Mouse (Mus musculus): ENCODE results near the gene Sqor.

Sqor gene

GRCm38 (mm10) chr2:122765071-122765793 is at the start of gene Sqor:
Gene Sqor (plus strand): TSS chr2:122765237.
- DNase-seq, result peak; percentile 32

- no peak for DNase-seq
These were observed 48.7 kb upstream of the Sqor start for GRCm38 (mm10) chr2:122716301-122716842.

GRCm38 (mm10) chr2:122719232-122719631 is 45.8 kb upstream of the Sqor start:
- no peak for DNase-seq

- no peak for DNase-seq
These were observed 44.5 kb upstream of the Sqor start for GRCm38 (mm10) chr2:122720564-122720963.

DNA sequence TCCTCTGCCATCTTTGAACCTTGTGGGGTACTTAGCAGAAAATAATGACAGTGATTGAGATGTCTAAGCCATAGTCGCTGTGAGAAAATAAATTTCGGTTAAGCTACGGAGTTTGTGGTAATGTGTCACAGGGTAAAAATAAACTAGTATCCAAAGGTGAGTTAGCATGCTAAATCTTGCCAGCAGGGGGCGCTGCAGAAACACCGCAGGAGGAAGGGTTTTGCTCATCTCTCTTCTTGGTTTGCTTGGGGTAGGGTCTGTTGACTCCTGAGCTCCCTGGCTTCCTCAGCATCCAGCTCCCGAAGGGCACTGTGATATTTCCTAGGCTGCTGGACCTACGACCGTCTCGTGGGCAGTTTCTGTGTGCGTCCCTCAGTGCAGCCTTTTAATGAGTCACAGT is 39.4 kb upstream of the Sqor start:
- DNase-seq, result no peak

DNA sequence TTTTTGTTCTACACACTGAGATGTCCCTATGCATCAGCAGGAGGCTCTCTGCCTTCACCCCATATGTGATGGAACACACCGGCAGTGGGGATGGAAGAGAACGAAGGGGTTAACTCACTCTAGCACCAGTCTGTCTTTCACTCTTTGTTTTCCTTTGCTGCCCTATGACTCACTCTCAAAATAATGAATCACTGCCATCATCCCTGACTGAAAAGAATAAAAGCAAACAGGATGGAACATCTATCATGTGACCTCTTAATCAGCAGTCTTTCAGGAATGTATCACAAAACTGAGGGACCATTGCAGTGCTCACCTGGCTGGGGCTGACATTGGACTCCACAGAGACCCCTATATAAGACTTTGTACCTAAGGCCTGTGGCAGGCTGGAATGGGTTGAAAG is 33.6 kb upstream of the Sqor start:
- no peak for DNase-seq

GRCm38 (mm10) chr2:122737894-122738830 is 26.9 kb upstream of the Sqor start, which contains the start of gene Bloc1s6:
Gene Bloc1s6 (plus strand): TSS chr2:122738503.
- DNase-seq, result peak; percentile 88

DNA sequence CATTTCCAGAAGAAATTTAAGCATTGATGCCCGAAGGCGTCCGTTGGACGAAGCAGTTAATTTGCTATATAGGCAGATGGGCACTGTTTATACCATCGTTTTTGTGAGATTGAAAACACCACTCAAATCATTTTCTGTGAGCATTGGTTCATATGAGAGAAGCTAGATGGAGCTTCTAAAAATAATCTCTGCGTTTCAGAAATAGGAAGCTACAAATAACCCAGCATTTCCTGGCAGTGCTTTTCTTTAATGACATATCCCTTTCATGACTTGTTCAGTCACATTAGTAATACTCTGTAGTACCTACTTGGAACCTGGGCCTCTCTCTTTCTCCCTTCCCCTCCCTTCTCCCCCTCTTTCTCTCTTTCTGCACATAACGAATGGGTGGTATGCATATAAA is 26.0 kb upstream of the Sqor start:
- DNase-seq, result no peak

DNA sequence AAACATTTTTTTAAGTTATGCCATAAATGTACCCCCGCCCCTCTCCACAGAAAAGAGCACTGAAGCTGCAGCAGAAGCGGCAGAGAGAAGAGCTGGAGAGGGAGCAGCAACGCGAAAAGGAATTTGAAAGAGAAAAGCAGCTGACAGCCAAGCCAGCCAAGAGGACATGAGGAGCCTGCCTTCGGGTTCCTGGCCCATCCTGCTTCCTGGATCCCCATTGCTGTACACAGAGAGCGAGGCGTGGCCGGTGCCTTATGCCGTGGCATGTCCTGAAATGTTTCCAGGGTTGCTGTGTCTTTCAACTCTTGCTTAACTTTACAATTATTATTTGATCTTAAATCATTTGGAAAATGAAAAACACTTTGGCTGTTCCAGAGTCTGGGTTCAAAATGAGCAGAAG is 18.6 kb upstream of the Sqor start:
- no peak for DNase-seq

DNA sequence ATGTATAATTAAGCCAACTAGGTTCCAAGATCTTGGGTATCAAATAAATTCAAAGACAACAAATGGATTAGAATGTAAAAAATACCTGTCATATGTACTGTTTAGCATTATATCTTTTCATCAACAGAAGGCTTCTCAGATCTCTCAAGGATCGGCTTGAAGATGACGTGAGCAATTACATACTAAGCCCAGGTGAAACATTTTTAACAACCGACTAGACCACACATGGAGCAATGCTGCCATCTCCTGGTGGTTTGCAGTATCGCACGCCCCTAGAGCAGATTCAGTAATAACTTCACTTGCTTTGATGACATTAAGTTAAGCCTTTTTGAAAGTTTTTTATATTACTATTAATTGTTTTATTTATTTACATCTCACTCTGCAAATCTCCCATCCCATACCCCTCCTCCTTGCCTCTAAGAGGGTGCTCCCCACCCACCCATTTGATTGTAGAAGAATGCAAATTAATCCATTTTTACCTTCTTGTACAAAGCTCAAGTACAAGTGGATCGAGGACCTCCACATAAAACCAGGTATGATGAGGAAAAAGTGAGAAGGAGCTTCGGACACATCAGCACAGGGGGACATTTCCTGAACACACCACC is 11.2 kb upstream of the Sqor start:
- DNase-seq, result peak; percentile 42

DNA sequence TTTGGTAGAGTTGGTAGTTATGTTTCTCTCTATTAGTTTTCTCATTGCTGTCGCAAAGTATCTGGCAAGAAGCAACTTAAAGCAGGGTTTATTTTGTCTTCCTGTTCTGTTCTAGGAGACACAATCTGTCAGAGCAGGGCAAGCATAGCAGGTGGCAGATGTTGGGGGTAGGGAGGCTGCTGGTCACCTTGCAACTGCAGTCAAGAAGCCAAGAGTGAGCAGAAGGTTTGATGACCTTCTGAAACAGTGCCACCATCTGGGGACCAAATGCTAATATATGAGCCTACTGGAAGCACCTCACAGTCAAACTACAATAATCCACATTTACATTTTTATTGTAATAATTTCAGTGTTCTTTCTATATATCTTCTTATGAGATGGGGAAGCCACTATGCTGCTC is 5.2 kb upstream of the Sqor start:
- no peak for DNase-seq

- no peak for DNase-seq
These were observed 2.0 kb upstream of the Sqor start for GRCm38 (mm10) chr2:122762991-122763390.

GRCm38 (mm10) chr2:122764526-122764925 is 511 bp upstream of the Sqor start:
- DNase-seq, result no peak

GRCm38 (mm10) chr2:122765794-122766145 is 733 bp downstream of the Sqor start:
- no peak for DNase-seq

DNA sequence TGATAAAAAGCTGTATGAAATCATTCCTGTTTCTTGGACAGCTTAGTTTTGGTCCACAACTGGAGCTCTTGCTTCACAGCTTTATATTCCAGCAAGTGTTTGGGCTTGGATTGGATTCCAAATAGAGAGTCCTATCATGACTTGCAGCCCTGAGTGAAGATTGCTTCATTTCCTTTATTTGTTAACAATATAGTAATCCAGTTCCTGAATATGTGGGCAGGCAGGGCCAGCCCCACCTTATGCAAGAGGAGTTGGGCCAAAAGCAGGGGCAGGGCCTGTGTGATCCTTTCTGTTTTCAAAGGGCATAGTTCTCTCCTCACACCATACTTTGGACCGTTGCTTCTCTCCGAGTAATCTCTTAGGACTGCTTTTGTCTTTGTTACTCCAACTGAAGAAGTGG is 6.0 kb downstream of the Sqor start:
- no peak for DNase-seq

DNA sequence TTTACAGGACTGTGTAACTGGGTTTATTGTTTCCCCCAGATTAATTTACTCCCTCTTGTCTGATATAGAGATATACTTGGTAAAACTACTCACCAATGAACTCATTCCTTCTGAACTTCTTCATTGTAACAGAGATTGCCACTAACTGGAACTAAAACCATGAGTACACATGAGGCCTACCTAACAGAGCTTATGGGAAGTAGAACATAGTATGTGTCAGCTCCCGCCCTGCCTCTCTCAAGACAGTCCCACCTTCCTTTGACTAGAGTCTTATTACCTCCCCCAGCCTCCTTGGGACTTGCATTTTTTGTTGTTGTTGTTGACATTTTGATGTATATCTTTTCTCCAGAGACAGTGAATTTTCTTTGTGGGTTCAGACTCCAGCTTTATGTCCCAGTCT is 7.9 kb downstream of the Sqor start:
- DNase-seq, result no peak

GRCm38 (mm10) chr2:122775491-122775890 is 10.5 kb downstream of the Sqor start:
- DNase-seq, result no peak

DNA sequence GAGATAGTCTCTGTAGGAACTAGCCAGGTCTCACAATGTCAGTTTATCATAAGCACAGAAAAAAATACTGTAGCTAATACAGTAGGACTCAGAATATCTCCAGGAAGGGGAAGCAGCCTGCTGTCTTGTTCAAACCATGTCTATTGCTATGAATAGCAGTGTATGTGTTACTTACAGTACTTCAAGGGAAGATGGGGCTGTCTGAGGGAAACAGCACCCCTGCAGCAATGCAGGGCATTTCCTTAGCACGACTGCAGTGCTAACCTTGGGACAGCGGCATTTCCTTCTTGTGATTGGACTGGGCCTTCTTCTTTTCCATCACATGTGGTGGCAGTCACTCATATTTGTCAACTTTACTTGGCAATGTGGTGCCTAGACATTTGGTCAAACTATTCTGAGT is 11.8 kb downstream of the Sqor start:
- no peak for DNase-seq

GRCm38 (mm10) chr2:122779967-122780366 is 14.9 kb downstream of the Sqor start:
- no peak for DNase-seq

- no peak for DNase-seq
These were observed 15.4 kb downstream of the Sqor start for GRCm38 (mm10) chr2:122780447-122780846.

- no peak for DNase-seq
These were observed 16.7 kb downstream of the Sqor start for GRCm38 (mm10) chr2:122781590-122782356.

- DNase-seq, result no peak
These were observed 18.7 kb downstream of the Sqor start for GRCm38 (mm10) chr2:122783730-122784129.

DNA sequence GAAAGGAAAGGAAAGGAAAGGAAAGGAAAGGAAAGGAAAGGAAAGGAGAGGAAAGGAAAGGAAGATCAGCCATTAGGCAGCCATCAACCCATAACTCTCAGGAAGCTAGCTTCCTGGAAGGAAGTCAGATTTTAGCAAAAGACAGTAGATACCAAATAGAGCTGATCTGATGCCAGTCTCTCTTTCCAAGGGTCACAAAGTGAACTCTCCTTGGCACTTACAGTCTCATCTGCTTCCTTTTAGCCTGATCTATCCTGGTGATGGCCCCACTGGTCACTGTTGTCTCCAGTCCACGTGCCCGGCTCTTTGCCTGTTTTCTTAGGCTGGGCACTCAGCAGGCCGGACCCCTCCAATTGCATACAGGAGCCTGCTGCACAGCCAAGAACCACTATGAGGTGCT is 19.7 kb downstream of the Sqor start:
- DNase-seq, result no peak
